Mouse (Mus musculus) heart, adult 9 months (tissue): ENCODE results near the gene Mvk.

ENCODE experiments used
- DNase-seq, 2 experiments: peaks; one replicate each; pipeline ENCODE4 v3.0.0; 2022; ENCODE audit warnings: low spot score in 2 of 2

Gene Mvk

DNA sequence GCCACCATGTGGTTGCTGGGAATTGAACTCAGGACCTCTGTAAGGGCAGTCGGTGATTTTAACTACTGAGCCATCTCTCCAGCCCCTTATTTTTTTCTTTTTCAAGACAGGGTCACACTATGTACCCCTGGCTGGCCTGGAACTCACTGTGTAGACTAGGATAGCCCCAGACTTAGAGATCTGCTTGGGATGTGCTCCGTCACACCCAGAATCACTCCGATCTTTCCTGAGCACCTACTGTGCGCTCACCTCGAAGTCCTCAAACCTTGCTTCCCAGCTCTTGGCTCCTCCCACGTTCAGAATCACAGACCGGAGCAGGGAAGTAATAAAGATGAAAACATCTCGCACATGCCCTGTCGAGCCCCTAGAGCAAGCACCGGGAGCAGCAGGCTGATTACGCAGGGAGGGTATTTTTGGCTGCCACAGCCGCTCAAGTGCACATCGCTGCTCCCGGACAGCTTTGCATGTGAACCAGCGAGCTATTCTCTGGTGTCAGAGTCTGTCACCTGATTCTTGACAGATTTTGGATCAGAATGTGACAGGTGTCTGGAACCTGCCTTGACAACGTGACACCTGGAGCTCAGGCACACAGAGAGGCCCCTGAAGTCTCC is 13.0 kb downstream of the Mvk start:
- no peak for DNase-seq

DNA sequence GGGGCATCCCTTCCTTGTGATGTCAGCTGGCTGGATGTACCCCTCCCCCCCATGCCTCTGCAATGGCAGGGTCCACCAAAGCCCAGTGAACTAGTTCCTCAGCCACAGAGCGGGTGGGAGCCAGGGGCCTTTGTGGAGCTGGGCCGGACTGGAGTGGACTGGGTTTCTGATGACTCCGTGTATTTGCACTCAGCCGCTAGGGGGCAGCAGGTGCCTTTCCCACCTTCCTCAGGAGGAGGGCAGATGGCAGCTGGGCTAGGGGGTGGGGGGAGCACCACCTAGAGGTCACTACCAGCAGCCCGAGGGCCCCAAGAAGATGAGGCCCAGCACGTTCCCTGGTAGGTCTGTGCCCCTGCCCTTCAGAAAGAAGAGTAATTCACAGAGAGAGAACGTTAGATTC is 17.2 kb downstream of the Mvk start:
- peak; percentile 56 to 63 for DNase-seq

DNA sequence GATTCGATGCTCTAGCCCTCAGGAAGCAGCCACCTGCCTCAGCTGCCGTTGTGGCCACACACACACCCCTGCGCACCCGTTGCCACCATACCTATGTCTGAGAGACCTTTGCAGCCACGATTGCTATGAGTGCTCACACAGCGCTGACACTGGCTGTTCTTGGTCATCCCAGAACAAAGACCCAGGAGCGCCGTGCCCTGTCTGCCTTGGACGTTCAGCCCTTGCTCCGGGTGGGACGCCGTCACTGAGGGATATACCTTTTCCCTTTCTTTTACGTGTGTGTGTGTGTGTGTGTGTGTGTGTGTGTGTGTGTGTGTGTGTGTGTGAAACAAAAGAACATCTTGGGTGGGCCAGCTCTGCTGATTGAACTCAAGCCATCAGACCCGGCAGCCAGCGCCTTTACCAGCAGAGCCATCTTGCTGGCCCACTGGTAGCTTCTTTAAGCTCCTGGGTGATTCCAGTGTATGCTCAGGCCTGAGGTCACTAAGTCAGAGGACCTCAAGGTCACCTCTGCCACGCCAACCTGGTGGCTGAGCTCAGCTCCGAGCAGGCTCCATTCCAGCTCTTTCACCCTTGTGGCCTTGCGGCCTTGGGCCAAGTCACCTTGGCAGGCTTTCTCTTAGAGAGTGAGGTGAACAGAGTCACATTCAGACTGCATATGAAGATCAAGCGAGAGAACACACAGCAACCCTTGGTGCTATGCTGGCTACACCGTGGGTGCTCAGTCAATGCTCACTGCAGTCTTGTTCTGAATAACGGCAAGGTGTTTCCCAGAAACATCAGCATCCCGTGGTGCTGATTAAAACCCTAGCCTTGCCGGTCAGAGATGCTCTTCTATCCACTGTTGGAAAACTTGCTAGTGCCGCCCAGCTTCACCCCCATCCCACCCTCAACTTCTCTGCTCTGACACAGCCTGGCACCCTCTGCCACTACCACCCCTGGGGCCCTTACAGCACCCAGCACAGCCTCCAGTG is 18.3 kb downstream of the Mvk start:
- DNase-seq: peak; percentile 25 to 69

DNA sequence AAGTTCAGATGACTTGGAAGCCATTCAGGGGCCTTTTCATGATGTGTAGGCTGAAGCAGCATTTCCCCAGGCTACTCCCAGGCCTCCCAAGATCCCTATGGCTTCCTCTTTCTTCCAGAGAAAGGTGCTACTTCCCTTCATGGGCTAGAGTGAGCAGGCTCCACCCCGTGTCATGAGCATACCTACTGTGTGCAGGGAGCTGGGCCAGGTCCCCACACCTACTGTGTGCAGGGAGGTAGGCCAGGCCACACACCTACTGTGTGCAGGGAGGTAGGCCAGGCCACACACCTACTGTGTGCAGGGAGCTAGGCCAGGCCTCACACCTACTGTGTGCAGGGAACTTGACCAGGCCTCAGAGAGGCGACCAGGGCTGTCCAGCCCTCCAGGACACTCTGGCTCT is 20.5 kb downstream of the Mvk start:
- no peak for DNase-seq

DNA sequence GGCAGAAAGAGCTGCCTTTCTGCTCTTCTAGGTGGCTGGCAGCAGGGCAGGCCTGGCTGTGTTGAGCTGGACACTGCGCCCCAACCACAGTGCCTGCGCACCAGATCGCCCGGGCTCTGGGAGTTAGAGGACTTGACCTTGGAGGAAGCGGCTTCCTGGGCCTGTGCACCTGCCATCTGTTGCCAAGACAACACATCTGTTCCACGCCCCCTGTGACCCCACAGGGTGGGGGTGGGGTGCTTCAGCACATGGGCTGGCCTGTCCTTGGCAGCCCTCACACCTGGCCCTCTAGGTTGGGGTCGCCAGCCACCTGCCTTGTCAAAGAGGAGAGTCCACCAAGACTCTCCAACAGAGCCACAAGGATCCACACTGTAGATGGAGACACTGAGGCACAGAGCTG is 21.6 kb downstream of the Mvk start:
- DNase-seq: no peak

DNA sequence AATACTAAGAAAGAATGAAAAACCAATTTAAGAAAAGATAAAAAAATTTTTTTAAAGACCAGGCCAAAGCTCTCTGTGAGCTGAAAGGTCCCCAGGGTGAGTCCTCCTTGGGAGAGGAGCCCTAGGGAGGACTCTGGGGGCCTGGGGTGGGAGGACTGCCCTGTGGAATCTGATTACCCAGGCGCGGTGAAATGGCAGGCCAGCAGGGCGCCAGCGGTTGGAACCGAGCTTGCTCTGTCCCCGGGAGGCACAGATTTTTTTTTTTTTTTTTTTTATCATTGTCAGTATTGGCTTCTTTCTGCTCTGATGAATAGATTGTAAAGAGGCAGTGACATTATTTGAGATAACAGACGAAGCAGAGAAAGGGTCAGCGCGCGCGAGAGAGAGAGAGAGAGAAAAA is 22.9 kb downstream of the Mvk start:
- no peak for DNase-seq

DNA sequence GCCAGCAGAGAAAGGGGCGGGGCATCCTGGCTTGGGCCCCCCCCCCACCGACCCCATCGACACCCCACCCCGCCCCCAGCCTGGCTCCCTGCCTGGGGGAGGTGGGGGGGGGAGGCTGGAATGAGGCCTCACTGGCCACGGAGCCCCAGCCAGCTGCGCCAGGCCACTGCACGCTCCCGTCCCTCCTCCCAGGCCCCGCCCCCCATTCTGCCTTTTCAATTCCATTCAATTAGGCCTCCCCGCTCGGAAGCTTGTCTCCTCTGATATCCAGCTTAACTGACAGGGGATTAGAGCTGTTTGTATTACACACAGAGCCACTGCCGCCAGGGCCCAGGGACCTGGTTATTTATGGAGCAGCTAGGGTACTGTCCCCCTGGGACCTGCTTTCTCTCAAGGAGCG is 23.4 kb downstream of the Mvk start:
- DNase-seq: peak; percentile 36 to 44

DNA sequence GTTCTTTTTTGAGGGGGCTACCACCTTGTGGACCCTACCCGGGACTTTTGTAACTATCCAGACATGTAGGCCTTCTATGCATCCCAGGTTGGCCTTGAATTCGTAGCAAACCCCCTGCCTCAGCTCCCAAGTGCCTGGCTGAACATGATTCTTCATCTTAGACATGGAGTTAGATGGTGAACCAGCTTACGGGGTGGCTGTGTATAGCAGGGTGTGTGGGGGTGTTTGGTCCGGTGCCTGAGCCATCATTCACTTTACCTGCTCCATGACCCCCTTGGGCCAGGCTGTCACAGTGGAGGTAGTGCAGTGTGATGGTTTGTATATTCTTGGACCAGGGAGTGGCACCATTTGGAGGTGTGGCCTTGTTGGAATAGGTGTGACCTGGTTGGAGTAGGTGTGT is 23.9 kb downstream of the Mvk start:
- DNase-seq: no peak

DNA sequence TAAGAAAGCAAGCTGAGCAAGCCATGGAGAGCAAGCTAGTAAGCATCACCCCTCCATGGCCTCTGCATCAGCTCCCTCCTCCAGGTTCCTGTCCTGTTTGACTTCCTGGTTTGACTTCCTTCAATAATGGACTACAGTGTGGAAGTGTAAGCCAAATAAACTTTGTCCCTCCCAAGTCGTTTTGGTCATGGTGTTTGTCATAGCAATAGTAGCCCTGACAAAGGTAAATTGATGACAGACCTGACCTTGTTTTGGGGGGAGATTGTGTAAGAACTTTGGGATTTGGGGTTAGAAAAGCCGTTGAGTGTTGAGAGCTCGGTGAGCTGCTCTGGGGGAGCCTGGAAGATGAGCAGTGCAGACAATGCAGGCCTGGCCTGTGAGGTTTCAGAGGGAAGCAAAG is 26.3 kb downstream of the Mvk start:
- DNase-seq: no peak

DNA sequence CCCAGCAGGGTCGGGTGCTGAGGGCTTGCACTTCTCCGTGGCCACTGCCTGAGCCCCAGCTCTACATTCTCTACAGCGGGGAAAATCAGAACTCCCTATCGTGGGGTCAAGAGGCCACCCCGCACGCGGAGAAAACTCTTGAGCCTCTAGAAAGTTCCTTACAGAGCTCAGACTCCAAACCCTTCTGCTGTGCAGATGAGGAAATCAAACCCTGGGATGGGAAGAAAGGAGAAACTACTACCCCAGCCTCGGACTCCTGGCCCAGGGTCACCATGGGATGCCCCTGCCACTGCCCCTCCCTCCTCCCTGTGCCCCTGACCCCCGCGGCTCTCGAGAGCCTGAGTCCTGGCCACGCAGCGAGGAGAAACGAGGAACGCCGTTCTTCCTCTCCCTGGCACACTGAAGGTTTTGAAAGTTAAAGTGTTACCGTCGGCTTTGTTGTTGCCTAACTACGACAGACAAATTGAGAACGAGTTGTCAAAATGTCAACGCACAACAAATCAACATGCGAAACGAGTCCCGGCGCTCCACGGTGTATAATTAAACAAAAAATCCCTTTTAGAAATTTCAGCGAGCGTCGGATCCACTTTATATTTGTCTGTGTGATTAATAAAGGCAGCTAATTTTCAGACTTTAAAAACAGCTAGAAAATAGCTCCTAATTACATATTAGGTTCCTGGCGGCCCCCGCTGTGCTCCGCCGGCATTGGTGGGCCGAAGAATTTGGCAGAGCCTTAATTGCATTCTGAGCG is 30.8 kb downstream of the Mvk start:
- no peak for DNase-seq

DNA sequence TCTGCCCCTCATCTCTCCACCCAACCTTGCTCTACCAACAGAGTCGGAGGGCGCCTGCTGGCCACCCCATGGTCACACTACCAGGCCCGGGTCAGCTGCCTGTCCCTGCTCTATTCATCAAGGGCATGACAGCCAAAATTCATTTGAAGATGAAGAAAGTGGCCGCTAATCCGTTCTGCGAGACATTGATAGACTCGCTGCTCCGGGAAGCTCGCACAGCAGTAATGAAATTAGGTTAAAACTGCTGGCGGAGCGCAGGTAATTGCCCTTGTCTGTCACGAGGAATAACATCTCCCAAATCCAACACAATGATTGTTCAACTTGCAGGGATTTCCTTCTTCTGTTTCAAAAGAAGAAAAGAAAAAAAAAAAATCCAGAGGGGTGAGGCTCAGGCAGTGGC is 34.2 kb downstream of the Mvk start:
- DNase-seq: no peak

DNA sequence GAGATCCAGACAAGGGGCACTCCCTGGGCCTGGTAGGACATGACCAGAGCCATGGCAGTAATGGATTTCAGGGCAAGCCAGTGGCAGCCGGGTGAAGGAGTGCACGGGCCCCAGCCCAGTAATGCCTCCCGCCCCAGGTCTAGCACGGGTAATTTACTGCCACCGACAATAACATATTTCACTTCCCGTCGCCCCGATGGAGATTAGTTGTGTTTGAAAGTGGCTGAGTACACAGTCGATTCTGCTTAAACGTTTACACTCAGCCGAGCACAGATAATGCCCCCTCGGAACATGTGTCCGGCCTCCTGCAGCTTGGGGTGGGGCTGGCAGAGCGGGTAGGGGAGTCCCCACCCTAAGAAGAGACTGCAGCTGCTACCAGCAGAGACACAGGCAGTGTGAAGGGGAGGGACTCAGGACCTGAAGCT is 38.5 kb downstream of the Mvk start:
- no peak for DNase-seq

DNA sequence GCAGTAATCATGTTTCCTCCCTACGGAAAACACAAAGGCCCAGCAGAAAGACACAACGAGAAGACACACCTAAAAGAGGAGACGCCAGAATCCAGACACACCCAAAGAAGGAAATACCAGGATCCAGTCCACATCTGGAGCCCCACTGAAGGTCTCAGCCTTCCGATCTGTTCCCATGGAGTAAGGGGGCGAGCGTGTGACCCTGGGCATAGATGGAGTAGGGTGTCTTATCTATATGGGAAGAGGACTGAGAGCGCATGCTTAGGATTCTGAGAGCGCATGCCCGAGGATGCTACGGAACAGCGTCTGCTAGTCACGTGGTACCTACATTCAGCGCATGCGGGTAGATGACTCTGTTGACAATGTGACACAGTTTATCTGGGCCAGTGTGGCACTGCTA is 41.6 kb downstream of the Mvk start:
- no peak for DNase-seq

DNA sequence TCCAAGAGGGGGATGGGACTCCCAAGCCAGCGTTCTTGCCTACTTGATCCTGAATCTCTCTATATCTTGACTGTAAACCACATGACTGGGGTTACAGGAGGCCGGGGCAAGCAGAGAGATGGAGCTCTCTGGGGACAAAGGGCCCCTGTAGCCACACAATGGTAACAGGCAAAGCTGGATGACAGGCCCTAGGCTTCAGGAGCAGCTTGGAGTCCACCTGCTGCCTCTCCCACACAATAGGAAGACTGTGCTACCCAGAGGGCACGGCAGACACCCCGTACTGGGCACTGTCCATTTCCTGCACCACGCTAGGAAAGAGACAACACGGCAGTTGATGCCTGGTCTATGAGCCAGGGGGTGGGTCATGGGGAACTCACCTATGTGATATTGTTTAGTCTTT is 45.5 kb downstream of the Mvk start:
- no peak for DNase-seq

DNA sequence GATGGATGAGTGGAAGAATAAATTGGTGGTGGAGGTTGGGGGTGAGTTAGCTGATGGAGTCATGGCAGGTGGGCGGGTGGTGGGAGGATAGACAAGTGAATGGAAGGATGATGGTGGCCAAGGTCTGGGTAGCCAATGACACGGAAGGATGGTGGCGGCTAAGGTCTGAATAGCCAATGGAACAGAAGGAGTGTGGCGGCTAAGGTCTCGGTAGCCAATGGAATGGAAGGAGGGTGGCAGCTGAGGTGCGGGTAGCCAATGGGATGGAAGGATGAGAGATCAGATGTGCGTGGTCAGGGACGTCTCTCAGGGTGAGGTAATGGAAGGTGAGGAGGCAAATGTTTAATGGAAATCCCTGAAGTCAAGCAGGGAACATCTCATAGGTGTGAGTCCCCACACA is 46.2 kb downstream of the Mvk start:
- DNase-seq: no peak

DNA sequence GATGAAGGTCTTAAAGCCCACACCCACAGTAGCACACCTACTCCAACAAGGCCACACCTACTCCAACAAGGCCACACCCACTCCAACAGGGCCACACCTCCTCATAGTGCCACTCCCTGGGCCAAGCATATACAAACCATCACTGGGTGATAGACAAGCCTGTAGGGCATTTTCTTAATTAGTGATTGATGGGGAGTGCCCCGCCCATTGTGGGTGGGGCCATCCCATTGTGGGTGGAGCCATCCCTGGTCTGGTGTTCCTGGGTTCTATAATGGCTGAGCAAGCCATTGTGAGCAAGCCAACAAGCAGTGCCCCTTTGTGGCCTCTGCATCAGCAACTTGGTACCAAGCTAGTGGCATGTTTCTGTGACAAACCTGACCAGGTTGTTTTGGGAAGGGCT is 50.7 kb downstream of the Mvk start:
- DNase-seq: no peak

DNA sequence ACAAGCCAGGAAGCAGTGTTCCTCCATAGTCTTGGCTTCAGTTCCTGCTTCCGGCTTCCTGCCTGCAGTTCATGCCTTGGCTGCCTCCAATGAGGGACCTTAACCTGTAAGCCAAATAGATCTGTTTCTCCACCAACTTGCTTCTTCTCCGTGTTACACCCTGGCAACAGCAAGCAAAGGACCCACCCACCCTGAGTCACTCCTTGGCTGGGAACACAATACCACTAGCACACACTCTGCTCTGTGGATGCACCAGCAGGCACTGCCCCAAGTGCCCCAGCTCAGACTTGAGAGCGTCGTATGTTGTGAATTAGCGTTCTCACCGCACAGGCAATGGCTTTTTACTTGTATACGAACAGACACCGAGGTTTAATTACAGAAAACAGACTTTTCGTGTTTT is 57.2 kb downstream of the Mvk start:
- no peak for DNase-seq

DNA sequence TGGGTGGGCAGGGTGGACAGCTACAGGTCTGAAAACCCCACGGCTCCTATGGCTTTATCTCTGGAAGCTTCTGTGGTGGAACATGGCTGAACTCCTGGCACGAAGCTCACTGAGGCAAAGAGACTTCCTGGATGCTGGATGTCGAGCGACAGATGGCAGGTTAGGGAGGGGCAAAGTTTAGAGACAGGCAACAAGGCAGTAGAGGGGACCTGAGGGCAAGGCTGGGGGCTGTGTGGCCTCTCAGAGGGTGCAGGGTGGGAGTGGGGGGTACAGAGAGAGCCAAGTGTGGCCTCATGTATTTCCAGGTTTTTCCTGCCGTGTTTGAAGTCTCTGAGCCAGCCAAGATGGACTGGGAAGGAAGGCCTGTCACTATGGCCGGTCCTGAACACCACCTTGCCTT is 60.8 kb downstream of the Mvk start:
- no peak for DNase-seq

DNA sequence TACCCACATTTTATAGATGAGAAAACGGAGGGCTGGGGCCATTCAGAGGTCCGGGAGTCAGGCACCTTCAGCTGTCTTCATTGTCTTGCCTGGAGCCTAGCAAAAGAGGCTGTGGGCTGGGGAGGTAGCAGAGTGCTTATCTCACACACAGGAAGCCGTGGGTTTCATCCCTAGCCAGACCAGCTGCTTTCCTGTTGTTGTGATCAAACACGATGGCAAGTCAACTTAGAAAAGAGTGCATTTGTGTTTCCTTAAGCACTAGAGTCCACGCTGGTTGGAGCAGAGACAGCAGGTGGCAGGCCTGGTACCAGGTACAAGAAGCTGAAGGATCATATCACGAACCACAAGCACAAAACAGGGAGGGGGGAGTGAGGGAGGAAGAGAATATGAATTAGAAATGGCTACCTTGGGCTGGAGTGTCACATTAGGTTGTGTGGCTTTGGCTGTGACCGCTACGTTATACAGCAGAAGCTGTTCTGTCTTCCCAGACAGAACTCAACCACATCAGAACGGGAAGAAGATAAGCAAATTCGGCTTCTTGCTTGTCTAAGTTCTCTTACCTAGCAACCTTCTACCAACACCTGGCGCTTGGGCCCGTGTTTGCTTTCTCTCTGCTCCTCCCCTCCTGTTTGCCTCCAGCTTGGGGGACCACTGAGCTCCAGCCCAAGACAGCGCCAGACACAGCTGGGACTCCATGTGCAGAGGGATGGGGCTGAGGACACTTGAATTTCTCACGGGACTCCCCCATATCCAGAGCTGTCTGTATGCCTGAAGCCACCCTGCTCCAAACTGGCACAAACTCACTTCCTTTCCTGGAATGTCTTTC is 61.4 kb downstream of the Mvk start:
- DNase-seq: no peak

DNA sequence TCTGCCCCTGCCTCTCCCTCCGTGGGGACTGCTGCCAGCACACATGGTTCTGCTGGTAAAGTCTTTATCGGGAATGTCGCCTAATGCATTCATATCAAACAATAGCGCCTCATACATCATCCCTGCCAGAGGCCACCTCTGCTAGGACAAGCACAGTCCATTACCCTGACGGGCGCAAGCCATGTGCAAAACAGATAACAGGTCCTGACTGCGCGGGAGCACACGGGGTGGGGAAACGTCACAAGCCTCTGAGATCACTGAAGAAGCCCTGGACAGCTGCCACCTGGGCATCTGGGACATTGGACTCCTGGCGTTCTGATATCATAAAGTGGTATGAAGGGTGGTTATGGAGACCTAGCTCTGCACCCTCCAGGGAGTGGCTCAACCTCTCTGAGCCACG is 63.3 kb downstream of the Mvk start:
- DNase-seq: peak in 1 of 2 experiments; percentile 5

DNA sequence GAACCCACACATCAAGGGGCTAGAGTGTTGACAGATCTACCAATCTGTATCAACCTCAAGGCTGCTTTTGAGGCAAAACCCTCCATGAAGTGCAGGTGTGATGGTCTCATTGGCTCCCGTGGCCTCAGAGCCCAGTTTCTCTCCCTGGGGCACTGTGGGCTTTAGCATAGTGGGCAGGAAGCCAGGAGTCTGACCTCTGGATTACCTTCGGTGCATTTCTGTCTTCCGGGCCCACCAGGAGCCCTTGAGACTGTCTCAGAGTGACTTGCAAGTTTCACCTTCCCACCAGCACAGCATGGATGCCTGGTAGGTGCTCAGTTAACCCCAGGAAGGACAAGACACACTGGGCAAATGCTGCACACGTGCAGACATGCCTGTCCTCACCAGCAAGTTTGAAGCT is 63.9 kb downstream of the Mvk start:
- DNase-seq: no peak

DNA sequence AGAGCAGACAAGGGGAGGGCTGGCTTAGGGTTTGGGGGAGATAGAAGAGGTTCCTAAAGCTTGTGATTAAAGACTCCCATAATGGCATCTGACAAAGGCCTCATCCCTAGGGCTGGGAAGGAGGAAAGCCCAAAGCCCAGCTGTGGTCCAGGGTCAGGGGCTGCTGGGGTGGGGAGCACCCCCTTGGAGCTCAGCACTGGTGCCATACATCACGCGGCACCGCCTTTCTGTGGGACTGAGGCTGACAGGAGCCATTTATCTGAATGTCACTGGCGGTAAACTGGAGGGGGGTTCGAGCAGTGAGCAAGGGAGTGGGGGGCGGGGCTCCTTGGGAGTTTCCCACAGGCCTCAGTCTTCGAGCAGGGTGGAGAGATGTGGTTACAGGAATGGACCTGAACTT is 65.4 kb downstream of the Mvk start:
- DNase-seq: no peak
